Mouse (Mus musculus) stomach, postnatal 0 days (tissue): ENCODE measurements around the gene Ccl26.

Experiments
- CTCF ChIP-seq: IDR thresholded peaks from 2 replicates; pipeline ENCODE4 v1.5.1; 2016; ENCODE audit warnings: antibody characterized with exemption, low read depth, mild to moderate bottlenecking, moderate library complexity
- EP300 ChIP-seq: optimal IDR thresholded peaks from 2 replicates; pipeline ENCODE3; 2016; ENCODE audit warnings: antibody characterized with exemption

- TF ChIP-seq CTCF = no peak
- no peak for TF ChIP-seq EP300
These were observed 26.0 kb downstream of the Ccl26 start for GRCm38 (mm10) chr5:135537326-135537725.
